In genomic region chr9:54467433-54467933, GRCm38 (mm10) we compare ENCODE assay signal across 29 mouse cellular contexts. TPM values are rescaled to one million over a fixed set of nuclear protein-coding genes. Genes with fewer than 3 reads are reported as not detected.
DNase-seq lines count a peak whose midpoint lies in the region; ATAC-seq and TF ChIP-seq lines count a peak whose summit lies in the region.
"Had no signal": no experiment of that assay in that cellular context is flagged by ENCODE, and none has a peak within 500 bp of the region (broad histone marks: within the 10 kb centered on the region; RNA-seq: fewer than 3 reads in every experiment).

No protein-coding gene starts in this region.

- no peak overlapping the region for H3K4me3 ChIP-seq in liver, postnatal 0 days (ENCODE audit: low read depth, low read length)
- no peak overlapping the region for H3K4me3 ChIP-seq in liver, embryonic 11.5 days (ENCODE audit: low read depth, low read length)
- no peak overlapping the region for H3K4me3 ChIP-seq in hindbrain, embryonic 16.5 days (ENCODE audit: low read length)
- H3K4me3 ChIP-seq: heart, adult 2 months; heart, embryonic 13.5 days; hindbrain, embryonic 12.5 days; kidney, embryonic 15.5 days; limb, embryonic 13.5 days; liver, embryonic 15.5 days; midbrain, embryonic 10.5 days had no signal

- no peak overlapping the region for H3K4me2 ChIP-seq in liver, postnatal 0 days (ENCODE audit: low read depth, low read length)
- no peak overlapping the region for H3K4me2 ChIP-seq in liver, embryonic 11.5 days
- no peak overlapping the region for H3K4me2 ChIP-seq in hindbrain, embryonic 16.5 days (ENCODE audit: low read length)
- H3K4me2 ChIP-seq: heart, embryonic 13.5 days; hindbrain, embryonic 12.5 days; kidney, embryonic 15.5 days; limb, embryonic 13.5 days; liver, embryonic 15.5 days had no signal

- H3K27me3 ChIP-seq in liver, postnatal 0 days (ENCODE audit: insufficient read depth, low read length) = no peaks in the 10 kb centered on the region
- H3K27me3 ChIP-seq in liver, embryonic 11.5 days (replicated peaks; ENCODE audit: control insufficient read depth, insufficient read depth, low read length) = no peaks in the 10 kb centered on the region
- H3K27me3 ChIP-seq in hindbrain, embryonic 16.5 days (replicated peaks; ENCODE audit: control insufficient read depth, insufficient read depth, low read length) = no peaks in the 10 kb centered on the region
- H3K27me3 ChIP-seq: heart, embryonic 13.5 days; hindbrain, embryonic 12.5 days; kidney, embryonic 15.5 days; limb, embryonic 13.5 days; liver, embryonic 15.5 days had no signal

- peak overlapping the region; percentile 55; the same call in 1 of the 2 replicates for H3K27ac ChIP-seq in liver, postnatal 0 days (ENCODE audit: low read depth)
- no peak overlapping the region for H3K27ac ChIP-seq in liver, embryonic 11.5 days (ENCODE audit: low read depth, low read length)
- no peak overlapping the region for H3K27ac ChIP-seq in hindbrain, embryonic 16.5 days (ENCODE audit: low read depth, low read length)
- H3K27ac ChIP-seq: heart, adult 2 months; heart, embryonic 13.5 days; hindbrain, embryonic 12.5 days; kidney, embryonic 15.5 days; limb, embryonic 13.5 days; liver, embryonic 15.5 days; midbrain, embryonic 10.5 days had no signal

- no peak for ATAC-seq in liver, postnatal 0 days
- ATAC-seq in liver, embryonic 11.5 days (replicated peaks; ENCODE audit: low FRiP score) = no peak
- ATAC-seq in granulocyte monocyte progenitor cell, adult 5-6 weeks (replicated peaks; ENCODE audit: poor library complexity, severe bottlenecking) = peak; percentile 88
- peak; percentile 58; the same call in 1 of the 2 replicates for ATAC-seq in monocyte, adult 5-6 weeks (replicated peaks; ENCODE audit: insufficient number of reproducible peaks, low FRiP score, low TSS enrichment, poor library complexity, severe bottlenecking)
- no peak for ATAC-seq in hindbrain, embryonic 16.5 days
- ATAC-seq: forebrain, embryonic 14.5 days had no signal

- H3K9ac ChIP-seq in liver, postnatal 0 days (replicated peaks) = no peak overlapping the region
- H3K9ac ChIP-seq in liver, embryonic 11.5 days (ENCODE audit: low read depth, low read length) = no peak overlapping the region
- H3K9ac ChIP-seq in hindbrain, embryonic 16.5 days (ENCODE audit: low read depth, low read length) = no peak overlapping the region
- H3K9ac ChIP-seq: heart, embryonic 13.5 days; hindbrain, embryonic 12.5 days; kidney, embryonic 15.5 days; limb, embryonic 13.5 days; liver, embryonic 15.5 days had no signal

- 46% methylated on average over 1 of the region's 1 CpGs for WGBS in liver, postnatal 0 days (ENCODE audit: insufficient replicate concordance)
- 53% methylated on average over 1 of the region's 1 CpGs for WGBS in liver, embryonic 11.5 days
- 95% methylated on average over 1 of the region's 1 CpGs for WGBS in hindbrain, embryonic 16.5 days

- no peak for DNase-seq in liver, postnatal 0 days
- no peak for DNase-seq in liver, embryonic 11.5 days (ENCODE audit: low spot score)
- DNase-seq in NIH3T3 (ENCODE audit: low read depth) = peak; percentile 2
- DNase-seq in gastrocnemius, postnatal 4 days (ENCODE audit: low spot score in 2 of 2) = no peak
- DNase-seq in spleen, postnatal 14 days (ENCODE audit: low spot score in 2 of 2) = no peak
- DNase-seq: adrenal gland, adult 8-10 months; cerebellum, adult 8-10 months; cerebellum, postnatal 36 days; gastrocnemius, postnatal 14 days; heart, adult 2 months; heart, postnatal 14 days; kidney, adult 11 months; kidney, postnatal 36 days; layer of hippocampus, postnatal 36 days; lung, postnatal 10 days; right cerebral cortex, postnatal 25 days; spleen, adult 18-20 months; thymus, postnatal 25 days had no signal

- TF ChIP-seq EP300 in liver, postnatal 0 days (IDR thresholded peaks at IDR 0.05; ENCODE audit: low read depth) = 0 out of 2 replicates have a peak, but pooled peaks have one; percentile 19

- no peaks in the 10 kb centered on the region for H3K9me3 ChIP-seq in liver, postnatal 0 days (ENCODE audit: low read length)
- no peaks in the 10 kb centered on the region for H3K9me3 ChIP-seq in liver, embryonic 11.5 days (ENCODE audit: control insufficient read depth, low read length)
- no peaks in the 10 kb centered on the region for H3K9me3 ChIP-seq in hindbrain, embryonic 16.5 days (ENCODE audit: control insufficient read depth, low read length)
- H3K9me3 ChIP-seq: G1E; heart, embryonic 13.5 days; hindbrain, embryonic 12.5 days; kidney, embryonic 15.5 days; limb, embryonic 13.5 days; liver, embryonic 15.5 days; midbrain, embryonic 10.5 days had no signal

- H3K4me1 ChIP-seq in liver, postnatal 0 days (ENCODE audit: insufficient read depth) = no peaks in the 10 kb centered on the region
- no peaks in the 10 kb centered on the region for H3K4me1 ChIP-seq in liver, embryonic 11.5 days (replicated peaks; ENCODE audit: control insufficient read depth, insufficient read depth, low read length)
- H3K4me1 ChIP-seq in hindbrain, embryonic 16.5 days (ENCODE audit: control insufficient read depth, insufficient read depth, low read depth, low read length) = no peaks in the 10 kb centered on the region
- H3K4me1 ChIP-seq: heart, embryonic 13.5 days; hindbrain, embryonic 12.5 days; kidney, embryonic 15.5 days; limb, embryonic 13.5 days; liver, embryonic 15.5 days; midbrain, embryonic 10.5 days had no signal

- TF ChIP-seq CTCF in liver, postnatal 0 days (IDR thresholded peaks at IDR 0.05; ENCODE audit: low read depth) = no peak

- H3K36me3 ChIP-seq in liver, postnatal 0 days (replicated peaks; ENCODE audit: insufficient read depth, low read length) = 0 out of 2 replicates have a peak, but pooled peaks cover 9% of the 10 kb centered on the region
- H3K36me3 ChIP-seq in liver, embryonic 11.5 days (ENCODE audit: control insufficient read depth, insufficient read depth, low read length) = no peaks in the 10 kb centered on the region
- 0 out of 2 replicates have a peak, but pooled peaks cover 6% of the 10 kb centered on the region for H3K36me3 ChIP-seq in hindbrain, embryonic 16.5 days (ENCODE audit: control insufficient read depth, insufficient read depth, low read length)
- H3K36me3 ChIP-seq: G1E; heart, embryonic 13.5 days; kidney, embryonic 15.5 days; limb, embryonic 13.5 days; liver, embryonic 15.5 days; midbrain, embryonic 10.5 days had no signal

RNA-seq across cellular contexts. Expression of gene Dmxl2, which starts 33.9 kb away (rescaled TPM):
- 3.3 and 3.8 TPM in 2 replicates for polyA plus RNA-seq in liver, postnatal 0 days (2015; fragmentation: Nextera tagmentation; extraction: Ambion mirVana)
- polyA plus RNA-seq in liver, embryonic 11.5 days (2014; fragmentation: Nextera tagmentation; extraction: Ambion mirVana) = 2.5 and 2.6 TPM in 2 replicates
- 5.8 and 14.4 TPM in 2 replicates for total RNA-seq in granulocyte monocyte progenitor cell, adult 5-6 weeks (2014; fragmentation: Nextera tagmentation)
- total RNA-seq in granulocyte monocyte progenitor cell, adult 5-6 weeks (2017) = 8.7 and 9.2 TPM in 2 replicates
- 2.8 to 15.1 TPM (median 12.4 TPM) in 3 replicates for total RNA-seq in monocyte, adult 5-6 weeks (2017)
- 1 to 10 TPM; 7.1 to 8.7 TPM for total RNA-seq in gastrocnemius, postnatal 4 days (2021)
- polyA plus RNA-seq in hindbrain, embryonic 16.5 days (2015; fragmentation: Nextera tagmentation; extraction: Ambion mirVana) = 52.8 and 65.4 TPM in 2 replicates
- polyA plus RNA-seq: G1E had no signal

Comparison
In these comparisons a context has a peak if more than half of its experiments do, and no peak if none do; other contexts are left out.
1. ATAC-seq: peak in granulocyte monocyte progenitor cell, adult 5-6 weeks (single experiment) and monocyte, adult 5-6 weeks (single experiment); none in liver, postnatal 0 days (single experiment), liver, embryonic 11.5 days (single experiment) and hindbrain, embryonic 16.5 days (single experiment).